Mouse (Mus musculus): ENCODE results near the gene Lsm2. TPM values are rescaled to one million over a fixed set of nuclear protein-coding genes. Genes with fewer than 3 reads are reported as not detected.
"Not testable (repeated sequence)": the region's sequence is repeated elsewhere in the genome, so short reads cannot be mapped to it uniquely, and the experiment has no call there.

Lsm2 gene
- polyA plus RNA-seq, 1 experiment from 2014 or later, result 189 TPM

GRCm38 (mm10) chr17:34947606-34948005 is 34.1 kb upstream of the Lsm2 start:
- Histone ChIP-seq H3K9ac (ENCODE audit: low read length) (no peak overlapping the region), H3K4me2 (ENCODE audit: low read depth, low read length) (no peak overlapping the region), H3K27me3 (ENCODE audit: control insufficient read depth, insufficient read depth, low read depth, low read length) (no peaks in the 10 kb centered on the region), H3K36me3 (ENCODE audit: control insufficient read depth, insufficient read depth, low read length) (peaks cover 14% of the 10 kb centered on the region; the same call in 1 of the 2 replicates), H3K4me3 (ENCODE audit: low read length) (no peak overlapping the region), H3K9me3 (ENCODE audit: control insufficient read depth, low read length) (no peaks in the 10 kb centered on the region), H3K4me1 (replicated peaks; ENCODE audit: control insufficient read depth, insufficient read depth, low read length) (peaks cover 14% of the 10 kb centered on the region), H3K27ac (ENCODE audit: low read length) (no peak overlapping the region)
- ATAC-seq (ENCODE audit: low read depth), result no peak
- WGBS, result 19% methylated on average over 8 of the region's 8 CpGs

- not testable (repeated sequence) for H3K4me3 ChIP-seq (ENCODE audit: low read length); H3K9me3 ChIP-seq (ENCODE audit: control insufficient read depth, low read length); H3K27me3 ChIP-seq (ENCODE audit: control insufficient read depth, insufficient read depth, low read depth, low read length); H3K27ac ChIP-seq (ENCODE audit: low read length); H3K9ac ChIP-seq (ENCODE audit: low read length); ATAC-seq (ENCODE audit: low read depth); H3K4me2 ChIP-seq (ENCODE audit: low read depth, low read length)
- peaks cover 14% of the 10 kb centered on the region; the same call in 1 of the 2 replicates for H3K36me3 ChIP-seq (ENCODE audit: control insufficient read depth, insufficient read depth, low read length)
- 52% methylated on average over 9 of the region's 9 CpGs for WGBS
- H3K4me1 ChIP-seq (replicated peaks; ENCODE audit: control insufficient read depth, insufficient read depth, low read length), result peaks cover 14% of the 10 kb centered on the region
Measured at GRCm38 (mm10) chr17:34948721-34949552, 32.7 kb upstream of the Lsm2 start.

DNA sequence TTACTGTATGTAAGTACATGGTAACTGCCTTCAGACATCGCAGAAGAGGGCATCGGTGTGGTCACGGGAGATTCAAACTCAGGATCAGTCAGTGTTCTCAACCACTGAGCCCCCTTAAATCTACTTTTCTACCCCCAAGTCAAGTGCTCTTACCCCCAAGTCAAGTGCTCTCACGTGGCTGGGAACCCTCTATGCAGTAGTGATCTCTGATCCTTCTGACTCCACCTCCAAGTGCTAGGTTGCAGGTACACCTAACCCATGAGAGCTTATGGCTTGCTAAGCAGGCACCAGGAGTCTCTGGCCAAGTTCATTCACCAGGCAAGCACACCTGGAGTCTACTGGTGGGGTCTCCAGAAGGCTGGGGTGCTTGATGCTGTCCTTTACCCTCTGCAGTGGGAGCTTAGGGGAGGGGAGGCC is 32.1 kb upstream of the Lsm2 start:
- no peak overlapping the region for H3K4me3 ChIP-seq (ENCODE audit: low read length)
- no peaks in the 10 kb centered on the region for H3K27me3 ChIP-seq (ENCODE audit: control insufficient read depth, insufficient read depth, low read depth, low read length)
- ATAC-seq (ENCODE audit: low read depth), result no peak
- H3K4me2 ChIP-seq (ENCODE audit: low read depth, low read length), result no peak overlapping the region
- no peaks in the 10 kb centered on the region for H3K9me3 ChIP-seq (ENCODE audit: control insufficient read depth, low read length)
- no peak overlapping the region for H3K9ac ChIP-seq (ENCODE audit: low read length)
- H3K27ac ChIP-seq (ENCODE audit: low read length), result no peak overlapping the region
- H3K36me3 ChIP-seq (ENCODE audit: control insufficient read depth, insufficient read depth, low read length), result peaks cover 14% of the 10 kb centered on the region; the same call in 1 of the 2 replicates
- H3K4me1 ChIP-seq (replicated peaks; ENCODE audit: control insufficient read depth, insufficient read depth, low read length), result peaks cover 14% of the 10 kb centered on the region
- WGBS, result 25% methylated on average over 4 of the region's 4 CpGs

DNA sequence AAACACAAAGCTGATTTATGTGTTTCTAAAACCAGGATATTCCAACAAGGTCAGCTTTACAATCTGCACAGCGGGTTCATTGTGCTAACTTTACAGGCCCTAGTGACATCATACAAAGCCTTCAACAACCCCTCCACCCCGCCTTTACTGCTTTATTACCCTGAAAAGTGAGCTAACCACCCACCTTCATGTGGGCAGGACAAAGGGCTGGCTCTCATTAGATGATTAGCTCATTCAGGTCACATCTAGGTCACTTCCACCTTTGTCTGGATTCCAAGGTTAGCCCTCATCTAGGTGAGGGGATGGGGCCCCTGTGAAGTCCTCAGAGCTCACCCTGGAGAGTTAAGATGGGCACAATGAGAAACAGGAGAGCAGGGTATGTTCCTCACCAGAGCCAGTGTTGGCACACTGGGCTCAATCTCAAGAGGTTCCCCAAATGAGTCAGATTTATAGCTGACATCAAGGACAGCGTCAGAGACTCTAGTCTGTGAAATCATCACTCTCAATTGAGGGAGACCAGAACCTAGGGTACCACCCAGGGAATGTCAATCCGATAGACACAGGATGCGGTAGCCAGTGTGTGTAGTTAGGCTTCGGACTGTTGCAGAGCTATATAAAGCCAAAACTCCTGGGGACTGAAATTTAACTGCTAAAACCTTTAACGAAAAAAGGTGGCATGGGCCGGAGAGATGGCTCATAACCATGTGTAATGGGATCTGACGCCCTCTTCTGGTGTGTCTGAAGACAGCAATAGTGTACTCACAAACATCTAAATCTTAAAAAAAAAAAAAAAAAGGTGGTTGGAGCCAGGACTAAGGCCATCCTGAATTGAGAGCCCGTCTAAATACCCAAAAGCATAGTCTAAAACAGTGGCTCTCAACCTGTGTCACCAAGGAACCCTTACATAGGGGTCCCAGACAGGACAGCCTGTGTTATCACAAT is 30.9 kb upstream of the Lsm2 start:
- Histone ChIP-seq H3K9ac (ENCODE audit: low read length) (peak overlapping the region; percentile 99), H3K36me3 (ENCODE audit: control insufficient read depth, insufficient read depth, low read length) (peaks cover 14% of the 10 kb centered on the region; the same call in 1 of the 2 replicates), H3K4me3 (ENCODE audit: low read length) (peak overlapping the region; percentile 98), H3K4me1 (replicated peaks; ENCODE audit: control insufficient read depth, insufficient read depth, low read length) (peaks cover 14% of the 10 kb centered on the region), H3K27me3 (ENCODE audit: control insufficient read depth, insufficient read depth, low read depth, low read length) (no peaks in the 10 kb centered on the region), H3K27ac (ENCODE audit: low read length) (peak overlapping the region; percentile 93), H3K4me2 (ENCODE audit: low read depth, low read length) (peak overlapping the region; percentile 60), H3K9me3 (ENCODE audit: control insufficient read depth, low read length) (no peaks in the 10 kb centered on the region)
- WGBS, result 28% methylated on average over 10 of the region's 10 CpGs
- no peak for ATAC-seq (ENCODE audit: low read depth)

GRCm38 (mm10) chr17:34951636-34952377 is 29.9 kb upstream of the Lsm2 start:
- Histone ChIP-seq H3K27me3 (ENCODE audit: control insufficient read depth, insufficient read depth, low read depth, low read length) (no peaks in the 10 kb centered on the region), H3K4me1 (replicated peaks; ENCODE audit: control insufficient read depth, insufficient read depth, low read length) (peaks cover 14% of the 10 kb centered on the region), H3K9me3 (ENCODE audit: control insufficient read depth, low read length) (no peaks in the 10 kb centered on the region), H3K36me3 (ENCODE audit: control insufficient read depth, insufficient read depth, low read length) (peaks cover 14% of the 10 kb centered on the region; the same call in 1 of the 2 replicates), H3K4me3 (ENCODE audit: low read length) (peak overlapping the region; percentile 98), H3K4me2 (ENCODE audit: low read depth, low read length) (peak overlapping the region; percentile 60), H3K9ac (ENCODE audit: low read length) (peak overlapping the region; percentile 99), H3K27ac (ENCODE audit: low read length) (peak overlapping the region; percentile 93)
- ATAC-seq (ENCODE audit: low read depth), result peak; percentile 6
- WGBS, result under 1% methylated on average over 29 of the region's 29 CpGs

- WGBS, result under 1% methylated on average over 23 of the region's 23 CpGs
- H3K36me3 ChIP-seq (ENCODE audit: control insufficient read depth, insufficient read depth, low read length), result peaks cover 14% of the 10 kb centered on the region; the same call in 1 of the 2 replicates
- no peaks in the 10 kb centered on the region for H3K27me3 ChIP-seq (ENCODE audit: control insufficient read depth, insufficient read depth, low read depth, low read length)
- ATAC-seq (ENCODE audit: low read depth), result peak; percentile 83
- no peaks in the 10 kb centered on the region for H3K9me3 ChIP-seq (ENCODE audit: control insufficient read depth, low read length)
- H3K9ac ChIP-seq (ENCODE audit: low read length), result peak overlapping the region; percentile 99
- H3K4me3 ChIP-seq (ENCODE audit: low read length), result peak overlapping the region; percentile 98
- peaks cover 14% of the 10 kb centered on the region for H3K4me1 ChIP-seq (replicated peaks; ENCODE audit: control insufficient read depth, insufficient read depth, low read length)
- H3K4me2 ChIP-seq (ENCODE audit: low read depth, low read length), result peak overlapping the region; percentile 60
- H3K27ac ChIP-seq (ENCODE audit: low read length), result peak overlapping the region; percentile 93
Measured at GRCm38 (mm10) chr17:34952378-34953040, 29.2 kb upstream of the Lsm2 start.

DNA sequence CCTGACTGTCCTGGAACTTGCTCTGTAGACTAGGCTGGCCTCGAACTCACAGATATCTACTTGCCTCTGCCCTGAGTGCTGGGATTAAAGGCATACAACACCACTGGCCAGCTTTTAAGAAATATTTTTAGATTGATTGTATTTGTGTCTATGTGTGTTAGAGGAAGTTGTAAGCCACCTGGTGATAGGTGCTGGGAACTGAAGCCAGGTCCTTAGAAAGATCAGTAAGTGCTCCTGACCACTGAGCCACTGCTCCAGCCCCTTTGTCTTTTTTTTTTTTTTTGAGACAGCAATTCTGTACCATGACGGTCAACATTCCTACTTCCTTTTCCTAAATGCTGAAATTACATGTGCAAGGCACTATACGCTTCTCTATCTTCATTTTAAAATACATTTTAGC is 28.4 kb upstream of the Lsm2 start:
- Histone ChIP-seq H3K36me3 (ENCODE audit: control insufficient read depth, insufficient read depth, low read length) (peaks cover 14% of the 10 kb centered on the region; the same call in 1 of the 2 replicates), H3K4me3 (ENCODE audit: low read length) (no peak overlapping the region), H3K4me1 (replicated peaks; ENCODE audit: control insufficient read depth, insufficient read depth, low read length) (peaks cover 14% of the 10 kb centered on the region), H3K27me3 (ENCODE audit: control insufficient read depth, insufficient read depth, low read depth, low read length) (no peaks in the 10 kb centered on the region), H3K4me2 (ENCODE audit: low read depth, low read length) (no peak overlapping the region), H3K9me3 (ENCODE audit: control insufficient read depth, low read length) (no peaks in the 10 kb centered on the region), H3K27ac (ENCODE audit: low read length) (no peak overlapping the region), H3K9ac (ENCODE audit: low read length) (no peak overlapping the region)
- 81% methylated on average over 3 of the region's 3 CpGs for WGBS
- no peak for ATAC-seq (ENCODE audit: low read depth)

DNA sequence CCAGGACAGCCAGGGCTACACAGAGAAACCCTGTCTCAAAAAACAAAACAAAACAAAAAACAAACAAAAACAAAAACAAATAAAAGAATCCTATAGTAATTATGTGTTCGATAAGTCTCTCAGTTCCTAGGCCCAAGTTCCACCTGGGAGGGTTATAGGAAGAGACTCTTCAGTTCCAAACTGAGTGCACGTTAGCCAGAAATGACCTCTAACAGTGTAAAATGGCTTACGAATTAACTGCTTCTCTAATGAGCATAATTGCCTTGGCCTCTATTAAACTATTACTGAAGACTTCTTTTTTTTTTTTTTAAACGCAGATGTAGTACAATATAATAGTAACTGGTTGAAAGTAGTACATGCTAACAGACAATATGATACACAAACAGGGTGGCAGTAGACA is 27.8 kb upstream of the Lsm2 start:
- Histone ChIP-seq H3K9ac (ENCODE audit: low read length) (no peak overlapping the region), H3K36me3 (ENCODE audit: control insufficient read depth, insufficient read depth, low read length) (peaks cover 14% of the 10 kb centered on the region; the same call in 1 of the 2 replicates), H3K27ac (ENCODE audit: low read length) (no peak overlapping the region), H3K27me3 (ENCODE audit: control insufficient read depth, insufficient read depth, low read depth, low read length) (no peaks in the 10 kb centered on the region), H3K9me3 (ENCODE audit: control insufficient read depth, low read length) (no peaks in the 10 kb centered on the region), H3K4me3 (ENCODE audit: low read length) (no peak overlapping the region), H3K4me1 (replicated peaks; ENCODE audit: control insufficient read depth, insufficient read depth, low read length) (peaks cover 14% of the 10 kb centered on the region), H3K4me2 (ENCODE audit: low read depth, low read length) (no peak overlapping the region)
- 92% methylated on average over 4 of the region's 4 CpGs for WGBS
- no peak for ATAC-seq (ENCODE audit: low read depth)

Measured in lung, embryonic 16.5 days (tissue).